Mouse (Mus musculus) forebrain, embryonic 12.5 days (tissue): Measurements from ENCODE around the gene Rabep2. TPM values are rescaled to one million over a fixed set of nuclear protein-coding genes. Genes with fewer than 3 reads are reported as not detected.

Experiments used
- ATAC-seq: fragments of 200-750 bp; cut with Nextera tagmentation; 2 replicates; pipeline ENCODE4 v1.8.0; 2017; ENCODE audit warnings: moderate TSS enrichment; ENCODE audit not compliant: low FRiP score
- H3K27ac ChIP-seq: fragments of 300-500 bp; sonication (generic); 2 replicates; pipeline ENCODE4 v1.5.1; 2016; ENCODE audit warnings: mild to moderate bottlenecking
- H3K27me3 ChIP-seq: fragments of 300-500 bp; sonication (generic); 2 replicates; pipeline ENCODE4 v1.6.1; 2016; ENCODE audit warnings: mild to moderate bottlenecking
- H3K36me3 ChIP-seq: fragments of 300-500 bp; sonication (generic); replicated peaks from 2 replicates; pipeline ENCODE4 v1.6.1; 2016; ENCODE audit warnings: mild to moderate bottlenecking
- H3K4me1 ChIP-seq: fragments of 300-500 bp; sonication (generic); 2 replicates; pipeline ENCODE4 v1.6.1; 2016
- H3K4me2 ChIP-seq: fragments of 300-500 bp; sonication (generic); 2 replicates; pipeline ENCODE4 v1.6.1; 2016; ENCODE audit warnings: mild to moderate bottlenecking, moderate library complexity
- H3K4me3 ChIP-seq: fragments of 300-500 bp; sonication (generic); replicated peaks from 2 replicates; pipeline ENCODE4 v1.5.1; 2016; ENCODE audit warnings: mild to moderate bottlenecking
- H3K9ac ChIP-seq: fragments of 300-500 bp; sonication (generic); 2 replicates; pipeline ENCODE4 v1.6.1; 2016; ENCODE audit warnings: mild to moderate bottlenecking
- H3K9me3 ChIP-seq: fragments of 300-500 bp; sonication (generic); 2 replicates; pipeline ENCODE4 v1.6.1; 2016
- WGBS: fragments of 180-500 bp; shearing (Covaris S2); methylation state at CpG from one replicate; pipeline ENCODE4 v1.1.7; 2016; 5-methylcytosine and 5-hydroxymethylcytosine counted together
- polyA plus RNA-seq: library from polyadenylated mRNA; unstranded; fragments of >200 nt; fragmentation: Nextera tagmentation; extraction: Ambion mirVana; gene quantifications from 2 replicates; pipeline ENCODE4 v1.2.1, GENCODE M21; 2016

Rabep2 gene
- polyA plus RNA-seq, 1 experiment from 2014 or later: 20.2 TPM

DNA sequence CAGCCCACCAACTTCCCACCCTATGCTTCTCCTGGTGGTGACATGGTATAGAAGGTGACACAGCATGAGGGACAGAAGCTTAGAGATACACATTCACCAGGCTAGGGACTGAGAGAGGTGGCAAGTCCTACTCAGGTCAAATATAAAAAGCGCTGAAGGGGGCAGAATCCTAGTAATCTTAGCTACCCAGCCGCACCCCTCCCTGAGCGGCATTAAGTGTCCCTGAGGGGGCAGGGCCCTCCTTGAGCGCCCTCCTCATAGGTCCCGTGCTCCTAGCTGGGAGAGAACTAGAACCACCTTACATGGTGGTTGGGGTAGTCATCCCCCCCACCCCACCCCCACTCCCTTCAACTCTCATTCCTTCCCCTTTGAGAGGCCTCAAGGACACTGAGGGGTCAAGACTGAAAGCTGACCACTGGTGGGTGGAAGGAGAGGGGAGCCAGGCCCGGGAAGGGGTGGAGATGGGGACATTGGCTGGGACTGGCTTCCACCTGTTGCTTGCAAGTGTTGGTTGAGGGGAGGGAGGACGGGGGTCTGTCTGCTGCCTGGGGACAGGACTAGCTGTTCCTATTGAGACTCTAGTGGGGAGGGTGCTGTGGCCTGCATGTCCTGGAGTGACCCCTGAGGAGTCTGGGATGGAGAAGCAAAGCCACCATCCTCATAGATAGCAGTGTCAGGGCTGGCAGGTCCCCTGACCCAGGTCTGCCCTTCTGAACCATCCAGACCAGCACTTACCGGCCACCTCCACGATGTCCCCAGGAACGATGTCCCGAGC, 30.5 kb downstream of the Rabep2 start:
- H3K9me3 ChIP-seq: no peaks in the 10 kb centered on the region
- peaks cover 3% of the 10 kb centered on the region; the same call in 1 of the 2 replicates for H3K27me3 ChIP-seq
- H3K9ac ChIP-seq: no peak overlapping the region
- H3K4me3 ChIP-seq: no peak overlapping the region
- no peaks in the 10 kb centered on the region for H3K4me1 ChIP-seq
- ATAC-seq: no peak
- WGBS: 82% methylated on average over 11 of the region's 11 CpGs
- H3K36me3 ChIP-seq: no peaks in the 10 kb centered on the region
- no peak overlapping the region for H3K27ac ChIP-seq
- no peak overlapping the region for H3K4me2 ChIP-seq

DNA sequence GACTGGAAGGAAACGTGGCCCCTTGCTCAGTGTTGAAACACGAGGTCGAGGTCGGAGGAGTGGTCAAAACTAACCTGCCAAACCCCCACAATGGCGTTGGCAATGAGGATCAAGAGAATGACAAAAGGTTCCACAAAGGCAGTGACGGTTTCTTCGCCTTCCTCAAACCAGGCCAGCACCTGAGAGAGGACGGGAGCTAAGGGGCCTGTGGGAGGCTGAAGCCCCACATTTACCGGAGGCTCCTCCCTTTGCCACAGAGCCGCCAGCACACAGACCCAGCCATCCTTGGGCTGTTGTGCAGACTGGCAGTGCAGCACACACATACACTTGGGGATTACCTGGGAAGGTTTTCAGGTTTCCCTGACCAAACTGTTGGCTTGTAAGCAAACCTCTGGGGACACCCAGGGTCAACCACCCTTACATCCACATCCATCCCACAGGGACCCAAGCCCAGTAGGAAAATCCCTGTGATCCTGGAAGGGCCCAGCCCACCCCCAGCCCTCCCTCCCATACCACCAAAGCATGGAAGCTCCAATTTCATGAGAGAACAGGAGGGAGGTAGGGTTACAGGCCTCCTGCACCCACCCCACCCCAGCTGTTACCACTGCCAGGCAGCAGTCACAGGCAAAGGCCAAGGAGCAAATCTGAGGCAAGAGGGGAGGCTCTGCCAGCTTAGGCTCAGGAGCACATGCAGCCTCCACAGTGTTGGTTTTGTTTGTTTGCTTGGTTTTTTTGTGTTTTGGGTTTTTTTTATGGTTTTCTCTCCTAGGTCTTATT, 32.3 kb downstream of the Rabep2 start:
- Histone ChIP-seq H3K4me3 (no peak overlapping the region), H3K4me2 (no peak overlapping the region), H3K36me3 (no peaks in the 10 kb centered on the region), H3K9me3 (no peaks in the 10 kb centered on the region), H3K27me3 (peaks cover 3% of the 10 kb centered on the region; the same call in 1 of the 2 replicates), H3K4me1 (no peaks in the 10 kb centered on the region), H3K27ac (no peak overlapping the region), H3K9ac (no peak overlapping the region)
- 57% methylated on average over 10 of the region's 10 CpGs for WGBS
- no peak for ATAC-seq

GRCm38 (mm10) chr7:126461626-126462025, 33.1 kb downstream of the Rabep2 start:
- Histone ChIP-seq H3K9ac (no peak overlapping the region), H3K27me3 (peaks cover 3% of the 10 kb centered on the region; the same call in 1 of the 2 replicates), H3K27ac (no peak overlapping the region), H3K4me2 (no peak overlapping the region), H3K4me1 (no peaks in the 10 kb centered on the region), H3K36me3 (peaks cover 5% of the 10 kb centered on the region), H3K9me3 (no peaks in the 10 kb centered on the region), H3K4me3 (no peak overlapping the region)
- WGBS: 53% methylated on average over 3 of the region's 3 CpGs
- no peak for ATAC-seq

DNA sequence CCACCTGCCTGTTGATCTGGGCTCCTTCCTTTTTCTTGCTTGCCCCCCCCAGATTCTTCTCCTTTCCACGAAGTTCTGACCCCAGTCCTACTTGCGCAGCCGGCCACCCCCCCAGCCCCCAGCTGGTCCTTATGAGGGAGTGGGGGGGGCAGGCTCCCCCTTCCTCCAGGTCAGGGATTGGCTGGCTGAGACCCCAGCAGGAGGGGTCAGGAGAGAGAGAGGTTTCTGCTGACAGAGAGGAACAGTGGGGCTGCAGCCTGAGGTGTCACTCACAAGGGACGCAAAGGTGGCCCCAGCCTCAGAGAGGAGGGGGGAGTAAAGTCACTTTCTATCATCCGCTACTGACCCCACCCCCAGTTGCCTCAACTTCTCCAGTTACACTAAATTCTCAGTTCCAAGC, 34.4 kb downstream of the Rabep2 start, which contains the start of gene Atp2a1:
Gene Atp2a1, minus strand, starts transcription at position 105 of the 400 bp plus-strand sequence.
- Histone ChIP-seq H3K36me3 (peaks cover 19% of the 10 kb centered on the region), H3K4me3 (no peak within 1 kb of the TSS), H3K4me2 (no peak within 1 kb of the TSS), H3K27me3 (peaks cover 3% of the 10 kb centered on the region; the same call in 1 of the 2 replicates), H3K4me1 (no peaks in the 10 kb centered on the region), H3K9me3 (no peaks in the 10 kb centered on the region), H3K9ac (no peak within 1 kb of the TSS), H3K27ac (no peak within 1 kb of the TSS)
- ATAC-seq: no peak
- WGBS: 56% methylated on average over 5 of the region's 5 CpGs

GRCm38 (mm10) chr7:126463547-126463946, 35.0 kb downstream of the Rabep2 start:
- Histone ChIP-seq H3K4me2 (no peak overlapping the region), H3K9me3 (no peaks in the 10 kb centered on the region), H3K27me3 (peaks cover 3% of the 10 kb centered on the region; the same call in 1 of the 2 replicates), H3K9ac (no peak overlapping the region), H3K36me3 (peaks cover 24% of the 10 kb centered on the region), H3K4me1 (no peaks in the 10 kb centered on the region), H3K4me3 (no peak overlapping the region), H3K27ac (no peak overlapping the region)
- ATAC-seq: no peak
- 67% methylated on average over 4 of the region's 4 CpGs for WGBS

DNA sequence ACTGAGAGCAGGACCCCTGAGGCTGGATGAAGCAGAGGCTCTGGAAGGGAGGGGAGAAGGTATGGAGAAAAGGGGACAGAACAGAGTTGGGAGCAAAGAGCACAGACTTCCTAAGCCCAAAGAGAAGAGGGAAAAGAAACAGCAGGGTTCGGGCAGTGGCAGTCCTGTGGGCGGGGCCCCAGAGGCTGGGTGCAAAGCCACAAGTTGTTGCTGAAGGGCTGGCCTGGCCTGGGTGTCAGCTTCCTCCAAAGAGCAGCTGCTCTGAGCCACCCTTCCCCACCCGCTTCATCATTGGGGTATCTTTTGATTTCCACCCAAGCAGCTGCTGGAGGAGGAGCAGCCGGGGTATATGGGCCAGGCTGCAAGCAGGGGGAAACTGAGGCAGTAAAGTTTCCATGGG, 35.6 kb downstream of the Rabep2 start:
- Histone ChIP-seq H3K27ac (no peak overlapping the region), H3K9ac (no peak overlapping the region), H3K36me3 (peaks cover 30% of the 10 kb centered on the region), H3K4me3 (no peak overlapping the region), H3K4me1 (no peaks in the 10 kb centered on the region), H3K27me3 (peaks cover 3% of the 10 kb centered on the region; the same call in 1 of the 2 replicates), H3K9me3 (no peaks in the 10 kb centered on the region), H3K4me2 (no peak overlapping the region)
- 66% methylated on average over 4 of the region's 4 CpGs for WGBS
- ATAC-seq: no peak

DNA sequence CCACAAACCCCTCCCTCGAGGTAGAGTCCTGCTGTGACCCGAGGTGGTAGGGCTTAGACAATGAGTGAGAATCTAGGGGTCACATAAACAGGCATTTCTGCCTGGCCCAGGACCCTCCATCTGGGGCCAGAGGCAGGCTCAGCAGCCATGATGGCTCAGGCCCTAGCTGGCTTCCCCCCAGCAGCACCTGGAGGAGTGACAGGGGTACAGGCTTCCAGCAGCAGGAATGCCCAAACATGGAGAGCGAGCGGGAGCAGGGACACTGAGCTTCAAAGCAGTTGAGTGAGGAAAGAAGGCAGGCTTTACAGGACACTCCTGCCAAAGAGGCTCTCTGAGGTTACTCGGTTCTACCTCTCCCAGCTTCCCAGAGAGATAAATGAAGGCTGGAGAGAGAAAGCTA, 36.3 kb downstream of the Rabep2 start:
- H3K36me3 ChIP-seq: peaks cover 37% of the 10 kb centered on the region
- peaks cover 3% of the 10 kb centered on the region; the same call in 1 of the 2 replicates for H3K27me3 ChIP-seq
- H3K4me1 ChIP-seq: no peaks in the 10 kb centered on the region
- no peak for ATAC-seq
- H3K27ac ChIP-seq: no peak overlapping the region
- H3K4me2 ChIP-seq: no peak overlapping the region
- WGBS: 43% methylated on average over 5 of the region's 5 CpGs
- H3K9me3 ChIP-seq: no peaks in the 10 kb centered on the region
- no peak overlapping the region for H3K9ac ChIP-seq
- no peak overlapping the region for H3K4me3 ChIP-seq

- WGBS: 64% methylated on average over 7 of the region's 7 CpGs
- H3K4me3 ChIP-seq: no peak overlapping the region
- no peak for ATAC-seq
- no peak overlapping the region for H3K9ac ChIP-seq
- no peak overlapping the region for H3K27ac ChIP-seq
- peaks cover 43% of the 10 kb centered on the region for H3K36me3 ChIP-seq
- no peak overlapping the region for H3K4me2 ChIP-seq
- no peaks in the 10 kb centered on the region for H3K4me1 ChIP-seq
- peaks cover 3% of the 10 kb centered on the region; the same call in 1 of the 2 replicates for H3K27me3 ChIP-seq
- H3K9me3 ChIP-seq: no peaks in the 10 kb centered on the region
These were observed 36.9 kb downstream of the Rabep2 start for GRCm38 (mm10) chr7:126465246-126466030.

DNA sequence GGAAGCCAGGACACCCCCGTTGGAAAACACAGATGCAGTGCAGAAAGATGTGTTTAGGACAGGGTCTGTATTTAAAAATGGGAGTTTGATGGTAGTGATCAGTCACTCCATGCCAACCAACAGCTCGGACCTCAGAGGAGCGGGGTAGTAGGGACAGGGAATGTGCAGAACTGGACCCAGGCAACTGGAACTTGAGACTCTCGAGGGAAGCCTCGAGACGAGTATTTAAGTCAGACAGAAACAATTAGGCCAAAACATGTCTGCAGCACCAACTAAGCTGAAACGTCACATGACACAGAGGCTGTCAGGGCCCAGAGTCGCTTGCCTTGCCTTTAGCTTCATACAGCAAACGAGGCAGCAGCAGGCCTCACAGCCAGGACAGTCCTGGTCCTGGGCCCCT, 37.6 kb downstream of the Rabep2 start:
- Histone ChIP-seq H3K36me3 (peaks cover 49% of the 10 kb centered on the region), H3K27ac (no peak overlapping the region)
- 79% methylated on average over 9 of the region's 9 CpGs for WGBS

GRCm38 (mm10) chr7:126466707-126467106, 38.1 kb downstream of the Rabep2 start:
- Histone ChIP-seq H3K36me3 (peaks cover 55% of the 10 kb centered on the region), H3K4me1 (no peaks in the 10 kb centered on the region), H3K4me3 (no peak overlapping the region), H3K9ac (no peak overlapping the region), H3K27ac (no peak overlapping the region), H3K4me2 (no peak overlapping the region), H3K27me3 (no peaks in the 10 kb centered on the region), H3K9me3 (no peaks in the 10 kb centered on the region)
- 94% methylated on average over 5 of the region's 5 CpGs for WGBS
- ATAC-seq: no peak

More for the DNA sequence above, 37.6 kb downstream of the Rabep2 start:
- Histone ChIP-seq H3K4me1 (no peaks in the 10 kb centered on the region), H3K4me2 (no peak overlapping the region), H3K9me3 (no peaks in the 10 kb centered on the region), H3K9ac (no peak overlapping the region), H3K4me3 (no peak overlapping the region), H3K27me3 (peaks cover 3% of the 10 kb centered on the region; the same call in 1 of the 2 replicates)
- no peak for ATAC-seq

DNA sequence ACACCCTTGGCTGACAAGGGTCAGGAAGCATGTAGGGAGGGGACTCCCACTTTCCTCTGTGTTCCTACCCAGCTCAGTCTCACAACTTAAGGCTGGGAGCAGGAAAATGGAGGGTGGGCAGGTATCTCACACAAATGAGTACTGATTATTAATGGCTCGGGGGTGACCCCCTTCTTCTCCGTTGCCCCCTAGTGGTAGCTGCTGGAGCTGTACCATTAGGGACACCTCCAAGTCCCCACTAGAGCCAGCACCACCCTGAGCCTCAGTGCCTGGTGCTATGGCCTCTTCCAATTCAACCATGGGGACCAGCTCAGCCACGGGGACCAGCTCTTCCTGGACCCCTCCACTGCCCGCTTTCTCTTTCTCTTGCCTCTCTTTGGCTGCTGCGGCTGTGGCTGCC, 38.7 kb downstream of the Rabep2 start:
- no peak overlapping the region for H3K4me3 ChIP-seq
- 62% methylated on average over 5 of the region's 5 CpGs for WGBS
- H3K9me3 ChIP-seq: no peaks in the 10 kb centered on the region
- H3K27me3 ChIP-seq: no peaks in the 10 kb centered on the region
- H3K9ac ChIP-seq: no peak overlapping the region
- H3K36me3 ChIP-seq: peaks cover 60% of the 10 kb centered on the region
- H3K4me2 ChIP-seq: no peak overlapping the region
- H3K27ac ChIP-seq: no peak overlapping the region
- H3K4me1 ChIP-seq: no peaks in the 10 kb centered on the region
- no peak for ATAC-seq
